Mouse (Mus musculus) heart, adult 2 months (tissue): ENCODE measurements around the gene Cdk17.

Source experiments
- CTCF ChIP-seq: fragments of 200-600 bp; IDR thresholded peaks from 2 replicates; pipeline ENCODE4 v1.8.1; 2022; ENCODE audit warnings: antibody characterized with exemption, mild to moderate bottlenecking, moderate library complexity
- EP300 ChIP-seq: fragments of 200-500 bp; IDR thresholded peaks from 2 replicates; pipeline ENCODE4 v1.6.1; 2011; ENCODE audit warnings: low read depth, low read length, control low read depth; ENCODE audit not compliant: insufficient read depth
- POLR2A ChIP-seq: fragments of 200-500 bp; IDR thresholded peaks from 2 replicates; pipeline ENCODE4 v1.6.1; 2011; ENCODE audit warnings: mild to moderate bottlenecking, low read depth, low read length, control low read depth; ENCODE audit not compliant: insufficient read depth

- TF ChIP-seq CTCF (no peak), POLR2A (no peak), EP300 (no peak)
Measured at GRCm38 (mm10) chr10:93247422-93247821, 86.7 kb downstream of the Cdk17 start.
